Mouse (Mus musculus) liver, embryonic 11.5 days (tissue): ENCODE results near the gene Bcl7b. TPM values are rescaled to one million over a fixed set of nuclear protein-coding genes. Genes with fewer than 3 reads are reported as not detected.
A peak's percentile ranks its signal among the peaks of the same experiment; 100 is the strongest.

Source experiments
- ATAC-seq: fragments of 200-750 bp; cut with Nextera tagmentation; replicated peaks from 2 replicates; pipeline ENCODE4 v1.8.0; 2017; ENCODE audit warnings: moderate number of reproducible peaks, mild to moderate bottlenecking, moderate TSS enrichment, moderate library complexity; ENCODE audit not compliant: low FRiP score
- DNase-seq: peaks from one replicate; pipeline ENCODE4 v3.0.0-alpha.2; 2017; ENCODE audit warnings: low spot score
- H3K27ac ChIP-seq: fragments of 300-500 bp; sonication (generic); 2 replicates; pipeline ENCODE4 v1.5.1; 2014; ENCODE audit warnings: mild to moderate bottlenecking, low read depth, low read length, control low read depth
- H3K27me3 ChIP-seq: fragments of 300-500 bp; sonication (generic); replicated peaks from 2 replicates; pipeline ENCODE4 v1.6.1; 2014; ENCODE audit warnings: low read length, mixed read lengths; ENCODE audit not compliant: control insufficient read depth, insufficient read depth
- H3K36me3 ChIP-seq: fragments of 300-500 bp; sonication (generic); 2 replicates; pipeline ENCODE4 v1.6.1; 2014; ENCODE audit warnings: mild to moderate bottlenecking, low read length, moderate library complexity, mixed read lengths; ENCODE audit not compliant: control insufficient read depth, insufficient read depth
- H3K4me1 ChIP-seq: fragments of 300-500 bp; sonication (generic); replicated peaks from 2 replicates; pipeline ENCODE4 v1.6.1; 2014; ENCODE audit warnings: low read length, mixed read lengths; ENCODE audit not compliant: control insufficient read depth, insufficient read depth
- H3K4me2 ChIP-seq: fragments of 300-500 bp; sonication (generic); 2 replicates; pipeline ENCODE4 v1.6.1; 2014; ENCODE audit warnings: mild to moderate bottlenecking, control low read depth, moderate library complexity
- H3K4me3 ChIP-seq: fragments of 300-500 bp; sonication (generic); 2 replicates; pipeline ENCODE4 v1.5.1; 2014; ENCODE audit warnings: low read depth, low read length, control low read depth
- H3K9ac ChIP-seq: fragments of 300-500 bp; sonication (generic); 2 replicates; pipeline ENCODE4 v1.6.1; 2014; ENCODE audit warnings: low read depth, low read length, control low read depth
- H3K9me3 ChIP-seq: fragments of 300-500 bp; sonication (generic); 2 replicates; pipeline ENCODE4 v1.6.1; 2016; ENCODE audit warnings: low read length, inconsistent platforms, mixed read lengths; ENCODE audit not compliant: control insufficient read depth
- WGBS: fragments of 180-500 bp; shearing (Covaris S2); extraction: QIAGEN DNeasy Blood & Tissue Kit; methylation state at CpG from one replicate; pipeline ENCODE4 v1.1.7; 2014; 5-methylcytosine and 5-hydroxymethylcytosine counted together
- polyA plus RNA-seq: library from polyadenylated mRNA; unstranded; fragments of >200 nt; fragmentation: Nextera tagmentation; extraction: Ambion mirVana; gene quantifications from 2 replicates; pipeline ENCODE4 v1.2.1, GENCODE M21; 2014

Gene Bcl7b
- 52.5 and 52.9 TPM in 2 replicates for polyA plus RNA-seq

GRCm38 (mm10) chr5:135168063-135169062 is at the start of gene Bcl7b:
Gene Bcl7b, plus strand, starts transcription at chr5:135168283.
- ATAC-seq, result peak; percentile 94
- Histone ChIP-seq H3K27ac (peak within 1 kb of the TSS; percentile 91), H3K9ac (peak within 1 kb of the TSS; percentile 88), H3K36me3 (peaks cover 11% of the 10 kb centered on the region), H3K4me2 (peak within 1 kb of the TSS; percentile 89), H3K4me1 (peaks cover 18% of the 10 kb centered on the region), H3K27me3 (no peaks in the 10 kb centered on the region), H3K9me3 (no peaks in the 10 kb centered on the region), H3K4me3 (peak within 1 kb of the TSS; percentile 71)
- DNase-seq, result peak; percentile 96
- 2% methylated on average over 95 of the region's 95 CpGs for WGBS

- Histone ChIP-seq H3K36me3 (no peaks in the 10 kb centered on the region), H3K9me3 (no peaks in the 10 kb centered on the region), H3K4me2 (0 out of 2 replicates have a peak overlapping the region, but pooled peaks have one; percentile 12), H3K27ac (peak overlapping the region; percentile 13; the same call in 1 of the 2 replicates), H3K4me3 (no peak overlapping the region), H3K9ac (no peak overlapping the region), H3K4me1 (peaks cover 8% of the 10 kb centered on the region), H3K27me3 (peaks cover 9% of the 10 kb centered on the region)
- WGBS, result 6% methylated on average over 6 of the region's 6 CpGs
- peak; percentile 44 for DNase-seq
- peak; percentile 61 for ATAC-seq
Observed at GRCm38 (mm10) chr5:135118589-135119081, 49.4 kb upstream of the Bcl7b start.

GRCm38 (mm10) chr5:135120753-135121152 is 47.3 kb upstream of the Bcl7b start:
- H3K27me3 ChIP-seq, result peaks cover 9% of the 10 kb centered on the region
- no peak overlapping the region for H3K4me2 ChIP-seq
- ATAC-seq, result no peak
- no peaks in the 10 kb centered on the region for H3K36me3 ChIP-seq
- DNase-seq, result no peak
- peaks cover 8% of the 10 kb centered on the region for H3K4me1 ChIP-seq
- no peaks in the 10 kb centered on the region for H3K9me3 ChIP-seq
- no peak overlapping the region for H3K9ac ChIP-seq
- 50% methylated on average over 4 of the region's 4 CpGs for WGBS
- H3K27ac ChIP-seq, result no peak overlapping the region
- no peak overlapping the region for H3K4me3 ChIP-seq

GRCm38 (mm10) chr5:135126121-135126520 is 42.0 kb upstream of the Bcl7b start:
- H3K4me3 ChIP-seq, result no peak overlapping the region
- no peaks in the 10 kb centered on the region for H3K36me3 ChIP-seq
- H3K9ac ChIP-seq, result no peak overlapping the region
- no peaks in the 10 kb centered on the region for H3K4me1 ChIP-seq
- ATAC-seq (no peak), DNase-seq (no peak)
- H3K27me3 ChIP-seq, result peaks cover 9% of the 10 kb centered on the region
- H3K9me3 ChIP-seq, result no peaks in the 10 kb centered on the region
- no peak overlapping the region for H3K27ac ChIP-seq
- 56% methylated on average over 6 of the region's 6 CpGs for WGBS
- H3K4me2 ChIP-seq, result no peak overlapping the region

- ATAC-seq (no peak), DNase-seq (no peak)
Observed at GRCm38 (mm10) chr5:135127669-135128068, 40.4 kb upstream of the Bcl7b start.

GRCm38 (mm10) chr5:135129747-135130146 is 38.3 kb upstream of the Bcl7b start:
- WGBS, result 79% methylated on average over 4 of the region's 4 CpGs
- ATAC-seq (no peak), DNase-seq (no peak)
- Histone ChIP-seq H3K4me2 (no peak overlapping the region), H3K9me3 (no peaks in the 10 kb centered on the region), H3K27ac (no peak overlapping the region), H3K36me3 (no peaks in the 10 kb centered on the region), H3K27me3 (peaks cover 28% of the 10 kb centered on the region), H3K4me3 (no peak overlapping the region), H3K4me1 (no peaks in the 10 kb centered on the region), H3K9ac (no peak overlapping the region)

More at GRCm38 (mm10) chr5:135127669-135128068, 40.4 kb upstream of the Bcl7b start:
- no peak overlapping the region for H3K4me2 ChIP-seq
- no peaks in the 10 kb centered on the region for H3K4me1 ChIP-seq
- H3K27me3 ChIP-seq, result peaks cover 10% of the 10 kb centered on the region
- no peaks in the 10 kb centered on the region for H3K9me3 ChIP-seq
- H3K9ac ChIP-seq, result no peak overlapping the region
- no peaks in the 10 kb centered on the region for H3K36me3 ChIP-seq
- no peak overlapping the region for H3K27ac ChIP-seq
- H3K4me3 ChIP-seq, result no peak overlapping the region
- WGBS, result 59% methylated on average over 6 of the region's 6 CpGs

- H3K9ac ChIP-seq, result no peak overlapping the region
- ATAC-seq (peak; percentile 68), DNase-seq (peak; percentile 59)
- peak overlapping the region; percentile 57 for H3K4me2 ChIP-seq
- peaks cover 28% of the 10 kb centered on the region for H3K27me3 ChIP-seq
- 8% methylated on average over 26 of the region's 26 CpGs for WGBS
- H3K36me3 ChIP-seq, result no peaks in the 10 kb centered on the region
- no peak overlapping the region for H3K27ac ChIP-seq
- H3K4me1 ChIP-seq, result no peaks in the 10 kb centered on the region
- peak overlapping the region; percentile 29 for H3K4me3 ChIP-seq
- no peaks in the 10 kb centered on the region for H3K9me3 ChIP-seq
Observed at GRCm38 (mm10) chr5:135133736-135134405, 34.2 kb upstream of the Bcl7b start.

GRCm38 (mm10) chr5:135134534-135134933 is 33.5 kb upstream of the Bcl7b start:
- Histone ChIP-seq H3K4me3 (peak overlapping the region; percentile 29), H3K4me1 (no peaks in the 10 kb centered on the region), H3K36me3 (no peaks in the 10 kb centered on the region), H3K27ac (no peak overlapping the region), H3K27me3 (peaks cover 28% of the 10 kb centered on the region), H3K4me2 (peak overlapping the region; percentile 57), H3K9ac (0 out of 2 replicates have a peak overlapping the region, but pooled peaks have one; percentile 23), H3K9me3 (no peaks in the 10 kb centered on the region)
- ATAC-seq, result no peak
- WGBS, result 9% methylated on average over 8 of the region's 8 CpGs
- DNase-seq, result peak; percentile 49
